Mouse (Mus musculus) liver (tissue): Measurements from ENCODE around the gene Spag4.
A peak's percentile ranks its signal among the peaks of the same experiment; 100 is the strongest.
"Not testable (repeated sequence)": the region's sequence is repeated elsewhere in the genome, so short reads cannot be mapped to it uniquely, and the experiment has no call there.

Experiments
- DNase-seq: peaks from one replicate; pipeline ENCODE4 v3.0.0-alpha.2; 2020; ENCODE audit warnings: mixed read lengths

Gene Spag4

DNA sequence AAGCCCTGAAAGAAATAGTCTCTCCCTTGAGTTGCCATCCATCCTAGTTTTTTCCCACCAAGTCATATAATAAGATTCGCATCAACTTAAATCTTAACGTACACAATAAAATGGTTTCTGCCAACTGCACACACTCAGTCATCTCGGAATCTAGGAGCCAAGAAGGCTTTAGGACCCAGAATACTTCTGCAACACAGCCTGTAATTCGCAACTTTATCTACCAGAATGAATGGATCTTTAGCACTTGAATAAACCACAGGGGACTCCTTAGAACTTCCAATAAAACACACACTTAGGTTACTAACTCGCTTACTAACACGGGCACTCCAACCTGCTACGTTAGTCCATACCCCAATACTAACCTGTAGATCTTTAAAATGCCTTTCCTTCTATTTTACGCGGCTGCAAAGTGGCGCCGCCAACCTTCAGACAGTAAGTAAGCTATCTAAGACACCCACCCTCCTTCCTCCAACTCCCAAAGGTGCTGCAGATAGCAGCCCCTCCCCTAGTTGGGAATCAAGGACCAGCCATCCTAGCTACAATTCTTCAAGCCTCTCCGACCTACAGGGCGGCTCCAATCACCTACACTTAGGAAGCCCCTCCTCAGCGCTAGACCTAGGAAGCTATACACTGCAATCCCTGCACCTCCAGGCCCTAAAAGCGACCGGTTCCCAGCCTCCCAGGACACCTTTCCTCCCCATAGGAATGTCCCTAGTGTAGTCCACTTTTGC is 45.8 kb downstream of the Spag4 start:
- peak; percentile 48 for DNase-seq

DNA sequence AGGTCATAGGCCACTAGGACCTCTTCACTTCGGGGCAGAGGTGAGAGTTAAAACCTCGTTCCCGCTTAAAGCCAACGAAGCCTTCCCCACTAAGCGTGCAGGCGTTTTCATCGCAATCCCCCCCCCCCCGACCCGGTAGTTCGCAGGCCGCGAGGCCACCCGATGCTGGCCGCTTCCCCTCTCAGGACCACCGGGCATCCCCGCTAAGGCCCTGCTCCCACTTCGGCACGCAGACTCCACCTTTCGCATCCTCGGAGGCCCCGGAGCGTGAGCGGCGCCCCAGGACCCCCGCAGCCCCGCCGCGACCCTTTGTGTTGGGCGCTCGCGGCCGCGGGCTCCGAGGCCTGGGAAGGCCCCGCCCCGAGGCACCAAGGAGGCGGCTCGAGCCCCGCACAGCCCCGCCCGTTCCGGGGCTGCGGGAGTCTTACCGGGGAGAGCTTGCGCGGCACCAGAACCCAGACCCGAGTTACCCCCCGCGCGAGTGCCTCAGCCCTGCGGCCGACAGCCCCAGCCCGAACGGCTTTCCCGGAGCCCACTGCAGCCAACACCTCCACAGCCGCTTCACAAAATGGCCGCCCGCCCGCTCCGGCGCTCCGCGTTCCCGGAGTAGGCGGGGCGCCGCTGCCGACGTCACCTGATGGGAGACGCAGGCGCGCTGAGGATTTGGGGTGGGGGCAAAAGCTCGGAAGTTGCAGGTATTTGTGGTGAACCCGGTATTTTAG is 46.5 kb downstream of the Spag4 start, which contains the start of the genes Cpne1 and Rbm12:
TSS of gene Cpne1 (minus strand) at position 608 of the 722 bp plus-strand sequence.
TSS of gene Rbm12 (minus strand) at position 621 of the 722 bp plus-strand sequence.
- DNase-seq = peak; percentile 91

DNA sequence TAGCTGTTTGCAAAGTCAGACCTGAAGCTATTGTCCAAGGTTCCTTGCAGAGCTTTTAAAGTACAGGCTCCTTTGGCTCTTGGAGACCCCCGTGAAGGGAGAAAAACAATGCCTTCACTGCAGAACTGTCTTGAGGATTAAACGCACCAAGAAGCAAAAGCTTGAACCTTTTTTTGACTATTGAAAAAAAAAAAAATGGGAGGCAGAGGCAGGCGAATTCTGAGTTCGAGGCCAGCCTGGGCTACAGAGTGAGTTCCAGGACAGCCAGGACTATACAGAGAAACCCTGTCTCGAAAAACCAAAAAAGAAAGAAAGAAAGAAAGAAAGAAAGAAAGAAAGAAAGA is 47.1 kb downstream of the Spag4 start:
- DNase-seq = not testable (repeated sequence)

DNA sequence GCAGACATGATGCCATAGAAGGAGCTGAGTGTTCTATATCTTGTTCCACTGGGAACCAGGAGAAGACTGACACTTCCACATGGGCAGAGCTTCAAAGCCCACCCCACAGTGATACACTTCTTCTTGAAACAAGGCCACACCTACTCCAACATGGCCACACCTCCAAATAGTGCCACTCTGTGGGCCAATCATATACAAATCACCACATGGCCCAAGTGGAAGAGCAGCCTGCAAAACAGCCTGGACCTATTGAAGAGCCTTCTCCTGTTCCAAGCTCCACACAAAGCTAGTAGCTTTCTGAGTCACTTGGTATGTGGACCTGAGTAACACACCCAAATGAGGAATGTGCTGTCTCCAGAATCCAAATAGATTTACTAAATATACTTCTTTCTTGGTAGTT is 54.6 kb downstream of the Spag4 start:
- no peak for DNase-seq
